Mouse (Mus musculus) midbrain, embryonic 14.5 days (tissue): ENCODE measurements at regions not wholly inside any gene's neighbourhood (a gene's known extent, or its start where the extent isn't known, plus 50 kb on each side); places are given as distances from the start of the nearest gene placed in this dataset.

Experiments
- ATAC-seq: fragments of 200-750 bp; cut with Nextera tagmentation; 2 replicates; pipeline ENCODE4 v1.8.0; 2017; ENCODE audit warnings: moderate number of reproducible peaks, moderate library complexity; ENCODE audit not compliant: low FRiP score, low TSS enrichment
- DNase-seq: peaks from one replicate; pipeline ENCODE4 v3.0.0-alpha.2; 2015
- H3K27ac ChIP-seq: fragments of 300-500 bp; sonication (generic); replicated peaks from 2 replicates; pipeline ENCODE4 v1.5.1; 2014; ENCODE audit warnings: mild to moderate bottlenecking, low read depth, low read length, moderate library complexity
- H3K27me3 ChIP-seq: fragments of 300-500 bp; sonication (generic); 2 replicates; pipeline ENCODE4 v1.6.1; 2014; ENCODE audit warnings: low read length, control low read depth, mixed read lengths; ENCODE audit not compliant: control insufficient read depth, insufficient read depth
- H3K36me3 ChIP-seq: fragments of 300-500 bp; sonication (generic); 2 replicates; pipeline ENCODE4 v1.6.1; 2014; ENCODE audit warnings: low read length, control low read depth; ENCODE audit not compliant: control insufficient read depth, insufficient read depth
- H3K4me1 ChIP-seq: fragments of 300-500 bp; sonication (generic); 2 replicates; pipeline ENCODE4 v1.6.1; 2014; ENCODE audit warnings: mild to moderate bottlenecking, antibody characterized with exemption, low read length, control low read depth; ENCODE audit not compliant: control insufficient read depth, insufficient read depth
- H3K4me2 ChIP-seq: fragments of 300-500 bp; sonication (generic); 2 replicates; pipeline ENCODE4 v1.6.1; 2014; ENCODE audit warnings: mild to moderate bottlenecking, low read length, moderate library complexity
- H3K4me3 ChIP-seq: fragments of 300-500 bp; sonication (generic); replicated peaks from 2 replicates; pipeline ENCODE4 v1.5.1; 2014; ENCODE audit warnings: low read depth, low read length
- H3K9ac ChIP-seq: fragments of 300-500 bp; sonication (generic); replicated peaks from 2 replicates; pipeline ENCODE4 v1.6.1; 2014; ENCODE audit warnings: mild to moderate bottlenecking, low read length, moderate library complexity
- H3K9me3 ChIP-seq: fragments of 300-500 bp; sonication (generic); 2 replicates; pipeline ENCODE4 v1.6.1; 2016; ENCODE audit warnings: low read length, control low read depth, mixed read lengths; ENCODE audit not compliant: control insufficient read depth
- WGBS: fragments of 180-500 bp; shearing (Covaris S2); extraction: QIAGEN DNeasy Blood & Tissue Kit; methylation state at CpG from one replicate; pipeline ENCODE4 v1.1.7; 2014; 5-methylcytosine and 5-hydroxymethylcytosine counted together

DNA sequence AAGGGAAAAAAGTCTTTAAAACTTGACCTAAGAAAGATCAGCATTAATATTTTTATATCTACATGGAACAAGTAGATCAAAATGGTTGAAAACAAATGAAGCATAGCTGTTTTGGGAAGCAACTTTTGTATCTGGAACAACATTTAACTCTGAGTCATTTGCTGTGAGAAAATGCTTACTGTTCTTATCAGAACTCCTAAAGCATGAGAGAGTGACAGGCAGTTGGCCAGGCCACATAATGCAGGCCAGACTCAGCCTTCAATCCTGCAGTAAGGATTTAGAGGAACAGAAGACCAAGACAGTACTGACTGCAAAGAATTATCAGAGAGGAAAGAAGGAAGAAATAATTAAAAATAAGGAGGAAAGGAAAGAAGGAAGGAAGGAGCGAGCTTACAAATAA is 275.8 kb downstream of the Gm11361 start:
- ATAC-seq (no peak), DNase-seq (no peak)
- no peak overlapping the region for H3K27ac ChIP-seq
- H3K9me3 ChIP-seq = peaks cover 4% of the 10 kb centered on the region; the same call in 1 of the 2 replicates
- H3K4me3 ChIP-seq = no peak overlapping the region
- H3K4me2 ChIP-seq = no peak overlapping the region
- H3K9ac ChIP-seq = no peak overlapping the region
- no peaks in the 10 kb centered on the region for H3K4me1 ChIP-seq
- no peaks in the 10 kb centered on the region for H3K27me3 ChIP-seq
- WGBS = 100% methylated on average over 1 of the region's 1 CpGs
- H3K36me3 ChIP-seq = no peaks in the 10 kb centered on the region

DNA sequence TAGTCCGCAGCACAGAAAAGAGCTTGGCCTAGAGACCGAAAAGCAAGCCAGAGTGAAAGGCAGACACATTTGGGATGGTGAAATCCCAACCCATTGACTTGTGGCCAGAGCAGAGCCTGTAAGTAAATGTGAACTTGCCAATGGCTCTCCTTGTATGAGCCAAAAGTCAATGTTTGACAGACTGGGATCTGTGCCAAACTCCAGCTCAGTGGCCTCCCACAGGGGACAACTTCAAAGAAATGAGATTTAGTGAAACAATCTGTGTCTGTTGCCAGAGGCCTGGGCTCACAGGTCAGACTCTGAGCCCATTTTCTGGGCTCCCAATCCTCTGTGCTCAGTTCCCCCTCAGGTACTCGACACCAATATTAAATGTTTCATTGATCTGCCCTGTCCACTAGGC is 274.9 kb downstream of the Gm11361 start:
- Histone ChIP-seq H3K4me3 (no peak overlapping the region), H3K36me3 (no peaks in the 10 kb centered on the region), H3K9me3 (no peaks in the 10 kb centered on the region), H3K9ac (no peak overlapping the region), H3K4me2 (no peak overlapping the region), H3K27me3 (no peaks in the 10 kb centered on the region), H3K27ac (0 out of 2 replicates have a peak overlapping the region, but pooled peaks have one; percentile 26), H3K4me1 (no peaks in the 10 kb centered on the region)
- peak; percentile 80 for DNase-seq
- 71% methylated on average over 3 of the region's 3 CpGs for WGBS
- peak; percentile 43; the same call in 1 of the 2 replicates for ATAC-seq

DNA sequence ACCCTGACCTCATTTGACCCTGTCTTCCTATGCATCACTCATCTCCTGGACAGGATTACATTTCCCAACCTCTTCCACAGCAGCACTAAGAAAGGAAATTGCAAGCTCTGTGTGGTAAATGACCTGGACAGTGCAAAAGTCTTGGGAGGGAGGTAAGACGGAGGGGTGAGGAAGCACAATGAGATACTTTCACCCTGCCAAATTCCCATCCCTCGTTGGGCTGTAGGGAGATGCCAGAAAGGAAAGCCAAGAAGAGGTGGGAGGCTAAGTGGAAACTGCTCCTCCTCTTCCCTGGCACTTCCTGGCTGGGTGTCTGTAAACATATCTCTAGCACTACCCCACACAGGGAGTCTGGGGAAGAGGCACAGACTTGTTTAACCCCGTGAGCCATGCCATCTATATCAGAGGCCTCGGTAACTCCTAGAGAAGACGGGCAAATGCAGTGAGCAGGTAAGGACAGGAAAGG is 274.2 kb downstream of the Gm11361 start:
- Histone ChIP-seq H3K36me3 (no peaks in the 10 kb centered on the region), H3K9ac (no peak overlapping the region), H3K9me3 (no peaks in the 10 kb centered on the region), H3K27me3 (no peaks in the 10 kb centered on the region), H3K4me2 (no peak overlapping the region), H3K27ac (no peak overlapping the region), H3K4me1 (no peaks in the 10 kb centered on the region), H3K4me3 (no peak overlapping the region)
- DNase-seq = no peak
- 93% methylated on average over 5 of the region's 5 CpGs for WGBS
- ATAC-seq = no peak

DNA sequence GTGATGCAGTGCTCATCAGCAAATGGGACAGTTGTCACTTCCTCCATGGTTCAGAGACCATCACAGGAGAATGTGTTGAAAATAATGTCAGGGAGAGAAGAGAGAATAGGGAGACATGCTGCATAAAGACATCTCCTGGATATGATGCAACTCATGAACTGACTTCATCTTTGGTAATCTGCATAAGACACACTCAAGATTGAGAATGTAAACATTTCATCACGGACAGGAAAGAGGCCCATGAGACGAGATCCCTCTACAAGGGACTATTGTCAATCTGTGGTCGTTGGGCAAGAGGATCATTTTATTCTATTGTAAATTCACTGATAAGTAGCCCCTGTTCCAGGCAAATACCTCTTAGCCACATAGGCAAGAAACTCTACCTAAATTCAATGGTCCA is 273.6 kb downstream of the Gm11361 start:
- DNase-seq = no peak
- no peak overlapping the region for H3K4me2 ChIP-seq
- ATAC-seq = no peak
- H3K27ac ChIP-seq = no peak overlapping the region
- no peaks in the 10 kb centered on the region for H3K9me3 ChIP-seq
- 93% methylated on average over 3 of the region's 3 CpGs for WGBS
- H3K27me3 ChIP-seq = no peaks in the 10 kb centered on the region
- H3K36me3 ChIP-seq = no peaks in the 10 kb centered on the region
- H3K9ac ChIP-seq = no peak overlapping the region
- H3K4me3 ChIP-seq = no peak overlapping the region
- no peaks in the 10 kb centered on the region for H3K4me1 ChIP-seq

DNA sequence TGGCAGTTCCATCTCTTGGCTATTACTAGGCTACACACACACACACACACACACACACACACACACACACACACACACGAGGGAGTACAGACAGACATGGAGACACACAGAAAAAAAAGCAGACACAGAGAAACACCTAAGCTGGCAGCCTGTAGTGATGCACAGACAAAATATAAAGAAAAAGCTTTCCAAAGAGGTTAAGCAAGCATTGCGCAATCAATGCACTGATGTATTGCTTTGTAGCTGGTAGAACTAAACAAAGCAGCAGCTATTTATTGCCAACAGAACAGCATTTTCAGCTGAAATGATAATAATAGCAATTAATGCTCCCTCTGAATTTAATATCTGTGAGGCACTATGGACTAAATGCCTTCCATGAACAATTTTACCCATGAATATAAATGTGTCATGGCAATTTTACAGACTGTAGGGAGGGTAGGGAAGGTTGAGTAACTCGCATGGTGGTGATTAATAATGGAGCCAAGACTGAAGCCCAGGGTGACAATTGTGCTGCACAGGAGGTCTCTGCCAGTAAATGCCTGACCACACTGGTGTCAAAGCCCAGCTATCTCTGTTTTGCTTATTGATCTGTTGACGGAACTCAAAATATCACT is 271.7 kb downstream of the Gm11361 start:
- no peak overlapping the region for H3K4me3 ChIP-seq
- H3K36me3 ChIP-seq = no peaks in the 10 kb centered on the region
- no peak overlapping the region for H3K9ac ChIP-seq
- no peaks in the 10 kb centered on the region for H3K9me3 ChIP-seq
- ATAC-seq (no peak), DNase-seq (no peak)
- H3K4me2 ChIP-seq = no peak overlapping the region
- WGBS = 77% methylated on average over 4 of the region's 4 CpGs
- no peak overlapping the region for H3K27ac ChIP-seq
- H3K27me3 ChIP-seq = no peaks in the 10 kb centered on the region
- H3K4me1 ChIP-seq = no peaks in the 10 kb centered on the region

DNA sequence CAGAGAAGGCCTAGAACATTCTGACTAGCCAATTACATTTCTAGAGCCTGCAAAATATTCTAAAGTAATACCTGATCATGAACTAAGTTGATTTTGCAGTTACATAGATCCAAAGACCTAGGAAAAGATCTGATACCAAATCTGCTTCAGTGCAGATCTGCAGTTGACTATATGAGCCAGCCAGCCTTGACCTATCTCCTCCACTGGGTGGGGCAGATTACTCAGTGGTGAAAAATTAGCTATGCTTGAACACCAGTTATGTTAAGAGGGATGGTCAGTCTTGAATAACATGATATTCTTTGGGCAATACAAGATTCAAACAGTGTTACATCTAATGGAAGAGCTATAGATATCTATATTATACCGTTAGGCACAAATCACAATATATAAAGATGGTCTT is 269.0 kb downstream of the Gm11361 start:
- no peak overlapping the region for H3K27ac ChIP-seq
- H3K4me1 ChIP-seq = no peaks in the 10 kb centered on the region
- H3K4me3 ChIP-seq = no peak overlapping the region
- H3K36me3 ChIP-seq = no peaks in the 10 kb centered on the region
- H3K27me3 ChIP-seq = no peaks in the 10 kb centered on the region
- no peak overlapping the region for H3K9ac ChIP-seq
- no peak for ATAC-seq
- no peak for DNase-seq
- 74% methylated on average over 1 of the region's 1 CpGs for WGBS
- H3K9me3 ChIP-seq = no peaks in the 10 kb centered on the region
- H3K4me2 ChIP-seq = no peak overlapping the region

DNA sequence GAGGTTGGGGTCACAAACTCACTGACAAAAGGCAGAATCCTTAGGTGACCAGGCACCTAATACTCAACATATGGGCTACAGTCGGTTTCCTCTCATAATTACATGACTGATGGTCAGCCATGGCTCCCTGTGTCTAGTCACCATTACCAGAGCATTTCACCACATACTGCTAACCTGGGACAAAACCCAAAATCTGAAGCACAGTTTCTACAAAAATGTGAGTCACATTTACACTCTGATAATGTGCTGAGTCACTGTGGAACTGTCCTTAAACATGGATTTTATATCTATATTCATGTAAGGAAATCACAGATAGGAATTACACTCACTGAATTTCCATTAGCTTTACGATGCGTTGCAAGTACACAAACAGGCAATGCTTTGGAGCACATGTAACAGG is 267.1 kb downstream of the Gm11361 start:
- Histone ChIP-seq H3K4me1 (no peaks in the 10 kb centered on the region), H3K27me3 (no peaks in the 10 kb centered on the region), H3K36me3 (no peaks in the 10 kb centered on the region), H3K27ac (no peak overlapping the region), H3K9ac (no peak overlapping the region), H3K4me2 (no peak overlapping the region), H3K4me3 (no peak overlapping the region), H3K9me3 (no peaks in the 10 kb centered on the region)
- DNase-seq (no peak), ATAC-seq (no peak)
- 98% methylated on average over 3 of the region's 3 CpGs for WGBS

DNA sequence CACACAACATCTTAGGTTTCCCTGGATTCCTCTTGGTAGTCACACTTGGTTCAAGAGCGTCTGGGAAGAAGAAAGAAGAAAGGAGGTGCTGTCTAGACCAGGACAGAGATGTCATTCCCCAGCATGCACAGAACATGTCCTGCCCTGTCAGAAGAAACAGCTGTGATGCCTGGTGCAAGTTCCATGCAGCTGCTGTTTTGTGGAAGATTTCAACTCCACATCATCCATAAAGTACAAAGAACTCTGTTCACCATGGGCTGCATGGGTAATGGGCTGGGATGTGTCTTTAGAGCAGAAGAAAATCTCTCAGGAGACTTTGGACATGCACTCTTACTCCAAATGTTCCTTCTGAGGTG is 262.8 kb downstream of the Gm11361 start:
- no peak overlapping the region for H3K9ac ChIP-seq
- no peaks in the 10 kb centered on the region for H3K4me1 ChIP-seq
- no peak overlapping the region for H3K4me2 ChIP-seq
- no peaks in the 10 kb centered on the region for H3K36me3 ChIP-seq
- WGBS = 78% methylated on average over 1 of the region's 1 CpGs
- H3K27me3 ChIP-seq = no peaks in the 10 kb centered on the region
- no peak for ATAC-seq
- no peaks in the 10 kb centered on the region for H3K9me3 ChIP-seq
- no peak for DNase-seq
- no peak overlapping the region for H3K4me3 ChIP-seq
- H3K27ac ChIP-seq = no peak overlapping the region

DNA sequence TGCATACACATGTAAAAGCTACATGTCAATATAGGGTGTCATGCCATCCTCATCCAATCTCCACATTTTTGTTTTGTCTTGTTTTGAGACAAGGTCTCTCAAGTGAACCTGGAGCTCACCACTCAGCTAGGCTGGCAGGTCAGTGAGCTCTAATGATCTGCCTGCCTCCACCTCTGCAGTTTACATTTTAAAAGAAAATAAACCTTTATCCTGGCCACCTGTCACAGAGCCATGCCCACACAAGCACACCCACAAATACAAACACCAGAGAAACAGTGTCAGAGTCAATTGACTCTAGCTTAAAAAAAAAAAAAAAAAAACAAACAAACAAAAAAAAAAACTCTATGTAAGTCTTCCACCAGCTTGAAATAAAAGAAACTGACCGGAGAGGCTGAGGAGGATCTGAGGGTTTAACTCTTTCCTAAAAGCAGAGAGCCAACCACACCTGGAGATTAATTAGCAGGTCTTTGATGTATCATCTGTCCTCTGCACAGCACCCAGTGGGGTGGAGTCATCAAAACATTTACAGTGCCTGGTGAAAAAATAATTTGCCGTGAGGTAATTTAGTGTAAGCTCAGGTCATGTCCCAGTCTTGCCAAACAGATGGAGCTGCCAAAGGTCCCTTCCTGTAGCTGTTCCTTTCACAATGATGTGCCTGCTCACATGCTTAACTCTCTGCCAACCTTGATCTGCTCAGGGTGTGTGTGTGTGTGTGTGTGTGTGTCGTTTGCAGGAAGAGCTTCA is 262.2 kb downstream of the Gm11361 start:
- no peaks in the 10 kb centered on the region for H3K36me3 ChIP-seq
- no peaks in the 10 kb centered on the region for H3K9me3 ChIP-seq
- whole genome bisulfite sequencing = 66% methylated on average over 3 of the region's 3 CpGs
- H3K27me3 ChIP-seq = no peaks in the 10 kb centered on the region
- DNase-seq (no peak), ATAC-seq (no peak)
- H3K4me3 ChIP-seq = no peak overlapping the region
- H3K27ac ChIP-seq = no peak overlapping the region
- H3K9ac ChIP-seq = no peak overlapping the region
- H3K4me1 ChIP-seq = no peaks in the 10 kb centered on the region
- H3K4me2 ChIP-seq = no peak overlapping the region
